Mouse (Mus musculus): Measurements from ENCODE around the gene Tff1. TPM values are rescaled to one million over a fixed set of nuclear protein-coding genes. Genes with fewer than 3 reads are reported as not detected.

Gene Tff1
- total and polyA plus RNA-seq, 3 experiments, result 0.16 TPM; not detected in 2

DNA sequence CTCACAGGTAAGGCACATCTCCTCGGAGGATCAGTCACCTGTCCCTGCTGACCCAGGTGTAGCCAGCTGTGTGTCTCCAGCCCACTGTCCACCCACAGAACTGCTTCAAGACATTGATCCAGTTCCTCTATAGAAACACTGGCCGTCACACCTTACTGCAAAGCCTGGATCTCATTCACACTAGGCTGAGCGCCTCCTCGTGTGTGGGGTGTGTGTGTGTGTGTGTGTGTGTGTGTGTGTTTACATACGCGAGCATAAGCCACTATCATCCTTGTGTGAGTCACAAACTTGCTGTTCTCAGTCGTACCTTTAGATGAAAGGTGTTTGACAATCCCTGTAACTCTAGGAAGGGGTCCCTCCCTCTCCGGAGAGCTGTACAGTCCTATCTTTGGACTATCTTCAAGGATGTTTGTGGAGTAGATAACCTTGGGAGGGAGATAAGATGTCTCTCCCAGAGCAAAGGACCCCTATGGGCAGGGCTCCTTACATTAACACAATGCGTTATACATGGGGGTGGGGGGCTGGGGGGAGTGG is 12.0 kb downstream of the Tff1 start:
- no peak for DNase-seq

DNA sequence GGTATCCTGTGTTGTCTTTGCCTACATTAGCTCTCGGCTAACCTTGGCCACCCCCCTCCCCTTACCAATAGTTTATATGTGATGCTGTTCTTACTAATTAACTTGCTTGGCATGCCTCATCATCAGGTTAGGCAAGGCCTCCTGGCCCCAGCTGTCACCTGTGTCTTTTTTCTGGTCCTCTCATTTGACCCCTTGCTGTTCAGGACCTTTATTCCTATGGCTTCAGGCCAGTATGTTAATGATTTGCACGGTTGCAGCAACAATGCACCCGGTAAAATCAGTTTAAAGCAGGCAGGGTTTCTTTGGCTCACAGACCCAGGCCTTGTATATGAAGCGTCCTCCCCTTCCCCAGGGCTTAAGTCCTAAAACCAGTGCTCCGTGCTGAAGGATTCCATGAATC is 12.6 kb downstream of the Tff1 start:
- peak; percentile 4 for DNase-seq

- DNase-seq, result no peak
Observed at GRCm38 (mm10) chr17:31145998-31146397, 19.1 kb downstream of the Tff1 start.

DNA sequence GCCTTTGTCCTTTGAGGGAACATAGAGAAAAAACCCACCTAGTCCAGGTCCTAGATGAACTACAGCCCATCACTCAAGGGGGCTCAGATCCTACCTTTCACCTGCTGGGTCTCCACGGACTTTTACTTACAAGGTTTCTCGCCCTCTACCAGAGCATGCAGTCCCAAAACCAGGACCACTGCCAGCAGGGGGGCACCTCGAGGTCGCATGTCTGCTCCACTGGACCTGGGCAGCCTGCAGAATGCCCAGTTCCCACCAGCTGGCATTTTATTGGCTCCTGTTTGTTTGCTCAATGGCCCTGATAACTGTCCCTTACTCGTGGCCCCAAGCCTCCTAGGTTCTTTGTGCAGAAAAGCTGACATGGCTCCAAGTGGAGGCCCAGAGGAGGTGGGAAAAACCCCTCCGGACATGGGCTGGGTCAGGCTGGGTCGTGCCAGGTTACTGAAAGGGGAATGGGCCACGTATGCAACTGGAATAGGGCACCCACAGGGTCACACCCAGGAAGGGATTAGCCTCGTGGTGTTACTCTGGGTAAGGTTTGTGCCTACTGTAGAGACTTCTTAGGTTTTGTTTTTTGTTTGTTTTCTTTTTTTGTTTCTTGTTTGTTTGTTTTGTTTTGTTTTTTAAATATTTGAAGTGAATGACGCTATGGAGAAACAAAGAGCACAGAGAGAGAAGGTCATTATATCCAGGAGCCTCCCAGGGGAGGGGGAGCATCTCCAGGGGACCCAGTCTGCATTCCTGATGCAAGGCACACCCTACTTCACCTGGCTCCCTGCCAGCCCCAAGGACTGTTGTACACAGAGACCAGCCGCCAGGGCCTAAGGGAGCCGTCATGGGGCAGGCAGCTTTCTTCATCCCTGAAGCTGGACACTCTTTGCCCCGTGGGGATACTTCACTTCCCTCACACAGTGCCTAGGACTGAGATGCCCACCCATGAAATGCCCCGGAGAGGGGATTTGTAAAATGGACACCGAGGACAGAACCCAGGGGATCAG is 20.7 kb downstream of the Tff1 start, which contains the start of gene Tff2:
Gene Tff2, minus strand, starts transcription at position 243 of the 998 bp plus-strand sequence.
- no peak for DNase-seq

DNA sequence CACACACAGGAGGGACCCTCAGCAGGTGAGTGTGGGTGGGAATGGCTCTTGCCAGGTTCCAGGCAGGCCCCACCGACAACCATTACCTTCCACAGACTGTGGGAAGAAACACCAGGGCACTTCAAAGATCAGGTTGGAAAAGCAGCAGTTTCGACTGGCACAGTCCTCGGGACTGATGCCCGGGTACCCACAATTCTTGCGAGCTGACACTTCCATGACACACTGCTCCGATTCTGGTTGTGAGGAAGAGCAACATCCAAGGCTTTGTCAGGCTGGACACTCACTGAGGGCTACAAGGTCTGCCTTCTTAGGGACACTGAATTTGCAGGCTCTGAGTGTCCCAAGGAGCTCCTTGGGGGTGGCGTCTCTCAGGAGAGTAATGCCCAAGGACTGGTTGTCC is 23.0 kb downstream of the Tff1 start:
- DNase-seq, result peak; percentile 61

GRCm38 (mm10) chr17:31138398-31138797 is 26.7 kb downstream of the Tff1 start:
- DNase-seq, result peak; percentile 60

GRCm38 (mm10) chr17:31136821-31137220 is 28.3 kb downstream of the Tff1 start:
- DNase-seq, result no peak

DNA sequence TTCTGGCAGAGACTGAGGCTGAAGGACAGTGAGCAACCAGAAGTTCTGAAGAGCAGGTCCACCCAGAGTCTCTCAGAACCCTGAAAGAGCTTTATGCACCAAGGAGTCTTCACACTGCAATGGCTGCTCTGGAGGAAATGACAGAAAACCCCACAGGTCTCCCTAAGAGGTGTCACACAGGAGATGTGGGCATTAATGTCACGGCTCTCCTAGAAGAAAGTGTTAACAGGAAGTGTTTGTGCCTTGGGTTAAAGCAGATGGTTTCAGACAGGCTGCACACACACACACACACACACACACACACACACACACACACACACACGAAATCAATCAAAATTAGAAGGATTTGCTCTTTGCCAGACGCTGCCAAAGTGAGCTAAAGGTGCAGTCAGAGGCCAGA is 28.8 kb downstream of the Tff1 start:
- no peak for DNase-seq

- DNase-seq, result no peak
Observed at GRCm38 (mm10) chr17:31134913-31135312, 30.2 kb downstream of the Tff1 start.

- no peak for DNase-seq
Observed at GRCm38 (mm10) chr17:31133776-31134175, 31.3 kb downstream of the Tff1 start.

DNA sequence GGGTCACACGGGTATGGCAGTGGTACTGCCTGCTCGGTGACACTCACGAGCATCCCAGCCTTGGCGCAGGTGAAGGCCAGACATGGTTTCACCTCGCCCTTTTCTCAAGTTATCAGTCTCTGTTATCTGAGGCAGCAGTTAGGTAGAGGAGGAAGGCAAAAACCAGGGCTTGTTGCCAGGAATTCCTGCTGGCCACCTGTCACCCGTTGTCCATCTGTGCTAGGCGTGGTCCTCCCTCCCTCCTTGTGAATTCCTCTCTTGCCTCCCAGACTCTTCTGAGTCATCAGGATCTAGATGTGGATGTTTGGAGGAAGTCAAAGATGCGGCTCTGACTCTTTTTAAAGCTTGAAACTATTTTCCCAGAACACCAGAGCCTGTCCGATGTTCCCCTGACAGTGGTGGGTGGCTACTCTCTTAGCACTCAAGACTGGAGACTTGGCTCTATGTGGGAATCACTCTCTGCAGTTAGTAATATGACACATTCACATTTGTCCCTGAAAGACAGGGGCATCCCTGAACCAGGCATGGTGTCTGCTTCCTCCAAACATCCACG is 33.7 kb downstream of the Tff1 start:
- no peak for DNase-seq

DNA sequence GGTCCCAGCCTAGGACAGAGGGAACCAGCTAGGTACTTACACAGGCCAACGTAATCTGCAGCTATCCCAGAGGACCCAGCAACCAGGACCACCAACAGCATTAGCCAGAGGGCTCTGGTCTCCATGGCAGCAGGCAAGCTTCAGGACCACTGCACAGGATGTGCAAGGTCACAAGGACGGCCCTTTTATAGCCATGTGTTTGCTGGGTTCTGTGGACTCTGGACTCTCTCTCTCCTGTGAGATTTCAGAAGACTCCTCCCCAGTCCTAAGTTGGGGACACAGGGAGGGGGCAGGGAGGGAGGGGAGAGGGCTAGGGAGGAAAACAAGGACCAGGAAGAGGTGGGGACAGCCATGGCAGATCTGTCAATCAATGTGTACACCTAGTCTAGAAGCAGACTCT is 35.6 kb downstream of the Tff1 start, which contains the start of gene Tff3:
Gene Tff3, minus strand, starts transcription at position 195 of the 400 bp plus-strand sequence.
- no peak for DNase-seq

DNA sequence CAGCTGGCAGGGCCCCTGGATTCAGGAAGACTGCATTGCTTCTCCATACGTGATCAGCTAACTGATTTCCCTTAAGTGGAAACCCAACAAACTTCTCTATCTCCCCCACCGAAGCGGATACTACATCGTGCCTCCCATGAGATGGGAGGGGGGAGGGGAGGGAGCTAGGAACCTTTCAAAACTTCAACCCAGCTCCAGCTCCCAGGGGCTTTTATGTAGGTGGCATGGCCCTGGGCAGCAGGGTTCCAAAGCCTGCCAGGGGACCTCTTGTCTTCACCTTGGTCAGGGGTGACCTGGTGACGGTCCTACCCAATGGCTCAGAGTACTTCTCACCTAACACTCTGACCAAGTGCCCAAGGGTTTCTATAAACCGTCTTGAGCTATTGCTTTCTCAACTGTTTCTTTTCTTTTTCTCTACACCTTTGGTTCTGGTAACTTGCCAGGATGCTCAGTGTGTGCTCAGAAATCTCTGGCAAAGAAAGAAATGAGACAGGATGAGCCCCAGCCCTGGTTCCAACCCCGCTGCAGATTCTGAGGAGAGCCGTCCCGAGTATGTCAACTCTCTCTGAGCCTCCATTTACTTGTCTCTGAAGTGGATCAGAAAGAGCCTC is 36.3 kb downstream of the Tff1 start:
- DNase-seq, result no peak

DNA sequence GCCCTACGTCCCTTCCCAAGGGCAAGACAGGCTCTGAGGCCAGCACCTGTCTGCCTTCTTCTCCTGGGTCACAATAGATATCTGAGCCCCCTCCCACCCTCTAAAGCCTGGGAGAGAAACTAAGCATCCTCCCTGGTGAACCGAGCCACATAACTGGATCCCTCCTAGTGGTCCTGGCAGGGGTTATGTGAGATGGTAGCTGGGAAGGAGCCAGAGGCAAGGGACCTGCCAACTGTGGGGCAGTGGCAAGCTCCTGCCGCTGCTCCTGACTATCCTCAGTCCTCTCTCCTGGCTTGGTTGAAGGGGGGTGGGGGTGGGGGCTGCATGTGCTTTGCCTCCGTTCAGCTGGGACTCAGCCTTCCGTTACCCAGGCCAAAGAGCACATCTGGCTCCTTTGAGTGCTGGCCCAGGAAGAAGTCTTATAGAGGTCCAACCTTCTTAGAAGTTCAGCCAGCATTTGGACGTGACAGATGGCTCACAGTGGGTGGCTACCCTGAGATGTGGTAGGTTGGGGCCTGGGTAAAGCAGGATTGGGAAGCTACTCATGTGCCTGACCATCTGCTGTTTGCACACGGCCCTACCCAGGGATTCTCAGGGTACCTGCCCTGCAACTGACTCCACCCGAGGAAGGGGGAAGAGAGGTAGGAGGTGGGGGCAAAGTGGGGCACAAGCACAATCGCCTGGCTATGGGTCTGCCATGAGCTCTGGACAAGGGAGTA is 39.4 kb downstream of the Tff1 start:
- DNase-seq, result no peak

- DNase-seq, result peak; percentile 10
Observed at GRCm38 (mm10) chr17:31121975-31122374, 43.1 kb downstream of the Tff1 start.

DNA sequence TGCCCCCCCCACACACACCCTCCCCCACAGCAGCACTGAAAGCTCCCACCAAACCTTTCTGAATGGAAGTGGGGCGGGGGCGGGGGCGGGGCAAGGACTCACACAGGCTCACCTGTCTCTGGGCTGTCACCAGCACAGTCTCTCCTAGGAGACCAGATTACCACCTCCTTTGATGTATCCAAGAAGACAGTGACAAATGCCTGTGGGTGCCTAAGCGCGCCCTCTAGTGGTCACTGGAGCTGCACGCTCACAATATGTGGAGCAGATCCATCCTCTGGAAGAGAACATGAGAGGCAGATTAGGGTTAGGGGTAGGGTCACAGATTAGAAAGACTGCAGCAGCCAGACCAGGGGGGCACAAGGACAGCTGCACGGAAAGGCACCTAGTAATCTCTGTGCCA is 45.6 kb downstream of the Tff1 start:
- peak; percentile 60 for DNase-seq

- no peak for DNase-seq
Observed at GRCm38 (mm10) chr17:31117946-31118345, 47.1 kb downstream of the Tff1 start.

- DNase-seq, result no peak
Observed at GRCm38 (mm10) chr17:31116063-31116462, 49.0 kb downstream of the Tff1 start.

- no peak for DNase-seq
Observed at GRCm38 (mm10) chr17:31113191-31113856, 51.8 kb downstream of the Tff1 start.

Measured in adrenal gland, adult 2 months (tissue).